Mouse (Mus musculus): ENCODE measurements at regions not wholly inside any gene's neighbourhood (a gene's known extent, or its start where the extent isn't known, plus 50 kb on each side); places are given as distances from the start of the nearest gene placed in this dataset.

DNA sequence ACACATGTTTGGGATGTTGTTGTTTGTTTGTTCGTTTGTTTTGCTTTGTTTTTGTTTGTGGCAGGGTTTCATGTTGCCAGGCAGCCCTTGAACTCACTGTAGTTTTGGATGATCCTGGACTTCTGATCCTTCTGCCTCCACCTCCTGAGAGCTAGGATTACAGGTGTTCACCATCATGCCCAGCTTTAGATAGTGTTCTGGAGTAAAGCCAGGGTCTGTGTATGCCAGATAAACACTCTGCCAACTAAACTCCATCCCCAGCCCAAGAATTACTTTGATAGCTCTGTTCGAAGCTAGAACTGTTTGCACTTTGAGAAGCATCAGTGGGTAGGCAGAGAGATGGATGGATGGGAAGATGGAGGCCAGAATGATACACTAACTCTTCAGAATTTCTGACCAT lies 368.0 kb upstream of the Gm10306 start:
- DNase-seq: no peak

DNA sequence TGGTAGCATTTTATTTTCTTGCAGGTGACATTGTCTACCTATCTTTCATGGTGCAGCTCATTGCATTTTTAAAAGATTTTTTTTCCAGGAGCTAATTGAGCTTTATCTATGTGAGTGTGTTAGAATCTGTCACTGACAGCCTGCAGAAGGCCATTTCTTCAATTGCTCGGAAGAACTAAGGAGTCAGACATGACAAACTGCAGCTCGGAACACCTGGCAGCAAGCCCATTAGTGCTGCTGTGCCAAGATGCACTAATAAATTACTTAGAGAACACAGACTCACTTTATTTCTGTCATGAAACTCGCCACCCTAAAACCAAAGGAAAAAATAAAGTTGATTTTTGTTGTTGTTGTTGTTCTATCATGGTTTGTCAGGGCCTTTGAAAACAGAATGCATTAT lies 367.5 kb upstream of the Gm10306 start:
- peak; percentile 4 to 8 for DNase-seq

DNA sequence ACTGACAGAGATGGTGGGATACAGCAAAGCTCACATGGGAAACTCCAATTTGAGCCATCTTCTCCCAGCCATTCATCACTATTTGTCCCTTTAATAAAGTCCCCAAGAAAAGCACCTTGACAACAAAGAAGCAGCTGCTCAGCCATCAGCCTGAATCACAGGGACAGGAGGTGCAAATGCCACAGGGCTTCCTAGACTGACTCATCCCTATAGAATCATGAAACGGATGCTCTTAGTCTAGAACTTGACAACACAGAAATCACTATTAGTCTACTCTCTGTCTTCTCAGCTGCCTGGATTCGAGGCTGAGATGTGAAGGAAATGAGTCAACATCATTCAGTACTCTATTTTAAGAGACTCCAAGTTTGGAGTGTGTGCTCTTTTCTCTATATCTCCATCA lies 365.4 kb upstream of the Gm10306 start:
- DNase-seq: no peak

DNA sequence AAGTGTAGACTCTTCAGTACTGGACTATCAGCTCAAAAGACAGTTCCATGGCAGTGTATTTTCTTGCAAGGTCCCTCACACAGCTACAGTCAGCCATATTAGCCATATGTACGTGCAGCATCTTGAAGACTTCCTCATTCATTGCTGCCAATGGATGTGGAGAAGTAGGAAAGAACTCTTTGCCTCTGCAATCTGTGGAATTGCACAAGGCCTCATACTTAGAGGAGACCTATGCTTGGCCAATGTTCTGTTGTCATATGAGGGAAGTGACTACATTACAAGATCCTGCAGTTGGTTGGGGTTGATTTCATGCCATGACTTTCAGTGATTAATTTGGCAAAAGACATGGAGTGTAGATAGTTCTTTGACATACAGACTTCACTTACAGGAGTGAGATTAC lies 340.1 kb upstream of the Gm10306 start:
- no peak for DNase-seq

DNA sequence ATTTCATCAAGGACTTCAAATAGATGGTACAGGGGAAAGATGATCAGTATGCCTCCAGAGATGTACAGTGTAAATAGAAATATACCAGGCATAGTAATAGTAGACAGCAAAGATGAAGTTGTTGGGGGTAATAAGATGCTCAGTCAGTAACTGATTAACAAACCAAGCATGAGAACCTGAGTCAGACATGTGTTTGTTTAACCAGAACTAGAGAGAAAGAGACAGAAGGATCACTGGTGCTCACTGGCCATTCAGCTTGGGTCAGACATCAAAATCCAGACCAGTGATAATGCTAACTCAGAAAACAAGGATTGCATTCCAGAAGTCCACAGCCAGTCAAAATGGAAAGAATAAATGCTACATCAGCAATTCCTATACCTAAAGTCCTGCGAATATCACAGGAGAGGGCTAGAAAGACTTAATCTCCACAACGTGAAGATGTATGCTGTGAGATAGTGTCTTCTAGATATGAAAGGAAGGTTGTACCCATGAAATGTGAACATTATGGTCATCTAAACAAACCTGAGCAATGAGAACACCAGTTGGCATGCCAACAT lies 320.6 kb upstream of the Gm10306 start:
- no peak for DNase-seq

DNA sequence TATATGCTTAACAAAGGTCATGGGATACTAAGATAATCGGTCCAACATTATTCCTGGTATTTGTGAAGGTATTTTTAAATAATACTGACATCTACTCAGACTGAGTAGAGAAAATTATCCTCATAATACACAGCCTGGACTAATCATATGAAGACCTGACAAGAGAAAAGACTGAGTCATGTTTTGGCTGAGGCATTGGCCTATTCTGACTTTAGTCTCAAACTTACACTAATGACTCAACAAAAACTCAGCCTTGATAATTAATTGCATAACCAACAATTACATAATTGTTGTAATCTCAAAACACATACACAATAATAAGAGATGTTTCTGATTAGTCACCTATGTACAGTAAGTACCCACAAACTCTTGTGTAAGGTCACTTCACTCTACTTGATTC lies 300.3 kb upstream of the Gm10306 start:
- DNase-seq: no peak

DNA sequence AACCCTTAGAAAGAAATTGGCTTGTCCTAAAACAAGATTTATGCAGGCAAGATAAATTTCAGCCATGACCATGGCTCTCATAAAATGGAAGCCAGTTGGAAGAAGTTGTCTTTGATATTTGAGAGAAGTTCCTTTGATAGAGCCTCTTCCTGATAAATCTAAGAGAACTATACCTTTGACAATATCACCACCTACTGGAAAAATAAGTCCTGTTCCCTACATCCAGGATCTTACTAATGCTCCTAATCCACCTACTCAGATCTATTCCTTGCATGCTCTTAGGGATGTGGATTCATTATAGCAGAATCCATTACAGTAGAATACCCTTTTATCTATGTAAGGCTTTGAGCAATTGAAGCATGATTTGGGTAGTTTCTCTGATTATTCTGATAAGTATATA lies 295.2 kb upstream of the Gm10306 start:
- no peak for DNase-seq

DNA sequence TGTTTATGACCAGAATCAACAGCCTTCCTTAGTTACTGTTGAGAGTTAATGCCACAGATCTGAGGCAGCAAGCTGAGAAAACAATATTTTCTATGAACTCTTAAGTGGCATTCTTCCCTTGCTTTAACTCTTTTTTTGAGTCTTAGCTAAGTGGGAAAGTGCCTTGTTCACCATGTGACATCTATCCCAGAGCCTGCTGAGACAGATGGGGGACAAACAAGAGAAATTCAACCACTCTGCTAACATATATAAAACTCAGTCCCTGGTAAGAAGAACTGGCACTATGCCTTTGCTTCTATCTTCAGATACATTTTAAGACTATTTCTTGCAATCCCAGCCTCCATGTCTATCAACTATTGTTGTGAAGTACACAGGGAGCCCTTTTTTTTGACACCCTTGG lies 274.6 kb upstream of the Gm10306 start:
- DNase-seq: no peak

DNA sequence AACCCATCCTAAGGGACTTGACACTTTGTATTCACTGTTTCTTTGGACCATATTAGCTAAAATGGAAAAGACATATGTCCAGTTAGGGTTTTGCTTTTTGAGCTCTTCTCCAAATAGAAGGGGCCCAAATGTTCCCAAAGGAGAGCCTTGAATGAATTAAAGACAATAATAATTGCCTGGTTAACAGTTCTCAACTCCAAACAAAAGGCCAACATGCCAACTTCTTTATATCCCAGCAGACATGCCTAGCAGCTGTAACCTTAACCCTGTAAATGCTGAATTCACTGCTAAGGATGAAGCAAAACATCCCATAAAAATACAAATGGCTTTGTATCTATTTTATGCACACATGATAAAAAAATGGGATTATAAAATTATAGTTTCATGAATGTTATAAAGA lies 264.2 kb upstream of the Gm10306 start:
- DNase-seq: no peak

DNA sequence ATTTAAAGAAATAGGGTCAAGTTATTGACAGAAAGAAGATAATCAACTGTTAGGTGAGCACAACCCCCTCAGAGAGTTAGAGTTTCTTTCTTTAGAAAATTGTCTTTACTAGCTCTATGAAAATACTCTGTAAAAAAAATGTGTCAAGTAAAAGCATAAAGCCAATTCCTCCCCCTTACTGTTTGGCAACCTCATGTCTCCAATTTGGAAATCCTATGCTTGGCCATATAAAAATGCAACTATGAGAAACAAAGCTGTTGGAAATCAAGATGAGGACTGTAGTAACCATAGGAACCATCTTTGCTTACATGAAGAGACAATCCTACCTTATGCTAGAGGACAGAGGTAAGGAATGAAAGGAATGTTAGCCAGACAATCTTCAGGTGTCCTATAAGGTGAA lies 239.0 kb upstream of the Gm10306 start:
- DNase-seq: no peak

DNA sequence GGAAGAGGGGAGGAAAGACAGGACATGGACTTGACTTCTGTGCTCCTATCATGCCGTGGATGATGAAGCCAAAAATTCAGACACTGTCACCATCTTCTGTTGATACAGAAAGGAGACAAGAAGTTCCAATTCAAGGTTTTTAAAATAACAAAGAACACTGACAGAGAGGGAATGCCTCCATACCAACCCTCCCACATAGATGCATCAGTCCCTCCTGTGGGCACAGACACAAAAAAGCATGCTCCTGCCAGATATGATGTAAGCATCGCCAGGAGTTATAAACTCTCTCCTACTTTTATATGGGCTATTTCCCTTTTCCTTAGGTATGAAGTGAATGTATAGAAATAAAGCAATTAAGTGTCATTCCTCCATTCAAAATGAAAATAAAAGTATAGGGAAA lies 229.6 kb upstream of the Gm10306 start:
- DNase-seq: no peak

DNA sequence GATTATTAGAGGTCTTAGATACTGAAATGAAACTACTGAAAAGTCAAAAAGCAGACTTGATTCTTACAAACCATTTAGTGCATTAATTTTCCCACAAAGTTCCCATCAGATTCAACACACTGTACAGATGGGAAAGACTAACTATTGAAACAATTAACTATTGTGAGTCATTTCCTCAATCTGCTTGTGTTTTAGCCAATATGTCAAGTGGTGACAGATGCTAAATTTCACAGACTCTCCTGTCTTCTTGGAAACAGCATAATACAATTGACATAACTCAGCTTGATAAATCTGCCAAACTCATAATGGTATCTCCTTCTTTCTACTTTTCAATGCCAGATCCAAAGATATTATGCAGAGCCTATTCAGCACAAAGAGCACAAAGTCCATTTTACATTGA lies 213.0 kb upstream of the Gm10306 start:
- DNase-seq: no peak

DNA sequence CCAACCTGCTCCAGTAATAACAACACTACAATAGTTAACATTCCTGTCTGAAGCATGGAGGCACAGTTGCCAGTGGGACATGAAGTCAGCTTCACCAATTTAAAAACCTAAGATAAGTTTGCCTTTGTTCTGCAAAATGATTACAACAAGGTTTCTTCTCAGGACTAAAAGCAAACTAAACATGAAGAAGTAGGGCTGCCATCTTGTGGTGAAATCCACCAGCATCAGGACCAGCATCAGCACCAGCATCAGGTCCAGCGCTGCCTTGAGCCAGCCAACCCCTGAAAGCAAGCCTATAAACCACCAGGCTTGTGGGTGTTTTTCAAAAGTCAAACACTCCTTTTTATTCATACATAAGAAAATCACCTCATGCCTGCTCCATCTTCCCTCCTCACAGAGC lies 207.1 kb upstream of the Gm10306 start:
- DNase-seq: no peak

DNA sequence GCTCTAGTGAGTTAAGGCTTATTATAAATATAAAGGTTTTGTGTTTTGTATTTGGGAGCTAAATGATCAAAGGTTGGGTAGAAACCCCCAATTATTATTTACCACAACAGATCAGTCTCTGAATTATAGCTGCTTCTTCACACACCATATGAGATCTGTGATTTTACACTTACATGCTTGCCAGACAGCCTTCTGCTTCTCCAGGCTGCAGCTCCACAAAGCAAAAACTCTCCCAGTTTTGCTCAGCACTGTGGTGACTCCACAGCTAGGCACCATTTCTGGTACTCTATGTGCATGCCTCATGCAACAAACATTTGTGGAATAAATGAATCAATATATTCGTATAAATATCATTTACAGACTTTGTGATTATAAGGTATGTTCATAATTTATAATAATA lies 199.4 kb upstream of the Gm10306 start:
- DNase-seq: no peak

DNA sequence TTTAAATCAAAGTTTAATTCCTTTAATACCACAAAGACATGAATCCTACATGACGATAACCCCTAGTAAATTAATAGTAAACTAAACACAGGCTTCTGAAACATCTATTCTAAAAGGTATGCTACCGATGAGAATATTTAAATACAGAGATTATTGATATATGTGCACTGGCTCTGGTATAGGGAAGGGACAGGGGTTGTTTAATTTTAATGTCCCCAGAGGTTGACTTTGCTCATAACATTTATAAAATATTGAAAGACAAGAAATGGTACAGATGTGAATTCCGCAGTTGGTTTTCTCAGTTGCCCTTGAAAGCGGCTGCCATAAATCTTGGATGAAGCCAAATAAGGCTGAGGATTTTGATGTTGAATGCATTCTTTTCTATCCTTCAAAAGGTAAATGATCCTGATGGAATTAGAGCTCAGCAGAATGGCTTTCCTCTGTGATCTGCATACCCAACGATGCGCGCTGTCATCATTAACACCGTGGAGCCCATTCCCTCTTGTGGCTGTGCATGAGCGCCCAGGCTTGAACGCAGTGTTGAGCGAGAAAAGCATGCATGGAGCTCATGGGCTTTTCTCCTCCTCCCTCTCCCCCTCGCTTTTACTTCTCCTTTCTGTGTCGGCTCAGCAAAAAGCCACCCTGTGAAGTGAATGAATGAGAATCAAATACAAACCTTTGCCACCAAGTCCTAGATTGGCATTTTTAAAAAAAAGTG lies 195.4 kb upstream of the Gm10306 start:
- DNase-seq: no peak

DNA sequence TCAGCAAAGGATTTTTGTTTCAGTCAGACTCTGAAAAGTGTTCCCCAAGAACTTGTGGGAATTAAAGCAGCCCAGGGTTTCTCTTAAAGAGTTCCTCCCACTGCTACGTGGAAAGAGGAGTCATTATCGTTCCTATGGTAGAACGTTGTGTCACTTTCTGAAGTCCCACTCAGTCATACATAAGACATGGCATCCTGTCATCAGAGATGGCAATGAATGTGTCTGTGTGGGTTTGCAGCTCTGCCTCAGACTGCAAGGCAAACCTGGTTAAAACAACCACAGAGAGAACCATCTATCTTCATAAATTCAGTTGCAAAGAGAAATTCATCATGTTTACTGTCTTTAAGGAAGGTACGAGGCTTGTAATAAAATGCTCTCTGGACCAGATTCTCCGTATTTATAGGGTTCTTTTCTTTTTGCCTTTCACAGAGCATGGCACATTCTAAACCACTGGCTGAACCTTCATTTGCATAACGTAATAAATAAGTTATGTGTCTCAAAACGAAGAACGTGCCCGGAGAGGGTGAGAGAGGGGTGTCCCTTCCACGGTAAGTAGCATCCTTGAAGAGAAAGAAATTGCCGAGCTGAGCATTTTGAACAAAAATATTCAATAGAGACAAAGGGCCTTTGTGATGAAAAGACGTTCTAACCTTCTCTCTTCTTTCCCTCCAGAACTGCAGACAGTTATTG lies 194.7 kb upstream of the Gm10306 start:
- no peak for DNase-seq

DNA sequence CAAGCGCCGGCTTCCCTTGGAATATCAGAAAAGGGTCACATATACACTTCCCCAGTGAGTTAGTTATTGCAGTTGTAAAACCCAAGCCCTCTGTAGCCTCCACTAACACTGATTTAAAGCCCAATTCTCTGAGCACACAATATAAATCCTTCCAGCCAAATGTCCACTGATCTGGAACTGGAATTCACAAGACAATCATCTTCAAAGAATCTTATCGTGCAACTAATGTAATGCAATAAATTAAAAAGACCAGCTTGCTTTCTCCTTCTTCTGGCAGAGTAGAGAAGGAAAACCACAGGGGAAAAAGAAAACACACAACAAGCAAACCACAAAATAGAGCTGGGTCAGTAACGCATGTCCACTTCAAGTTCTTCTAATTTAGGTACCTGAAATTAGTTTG lies 191.0 kb upstream of the Gm10306 start:
- DNase-seq: no peak

DNA sequence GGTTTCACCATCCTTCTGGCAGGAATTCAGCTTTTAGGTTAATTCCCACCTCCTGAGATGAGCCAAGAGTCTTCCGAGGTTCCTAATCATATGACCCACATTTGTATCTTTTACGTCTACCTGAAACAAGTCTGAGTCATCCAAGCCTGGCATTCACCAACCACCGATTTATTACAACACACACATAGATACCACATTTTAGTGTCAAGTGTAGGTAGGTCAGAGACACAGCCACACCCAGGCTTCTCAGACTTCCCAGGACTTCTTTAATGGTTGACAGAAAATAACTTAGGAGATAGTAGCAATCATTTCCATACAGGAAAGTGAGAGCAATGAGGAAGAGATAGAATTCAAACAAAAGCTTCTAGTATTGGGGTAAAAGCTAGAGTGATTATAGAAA lies 189.2 kb upstream of the Gm10306 start:
- no peak for DNase-seq

DNA sequence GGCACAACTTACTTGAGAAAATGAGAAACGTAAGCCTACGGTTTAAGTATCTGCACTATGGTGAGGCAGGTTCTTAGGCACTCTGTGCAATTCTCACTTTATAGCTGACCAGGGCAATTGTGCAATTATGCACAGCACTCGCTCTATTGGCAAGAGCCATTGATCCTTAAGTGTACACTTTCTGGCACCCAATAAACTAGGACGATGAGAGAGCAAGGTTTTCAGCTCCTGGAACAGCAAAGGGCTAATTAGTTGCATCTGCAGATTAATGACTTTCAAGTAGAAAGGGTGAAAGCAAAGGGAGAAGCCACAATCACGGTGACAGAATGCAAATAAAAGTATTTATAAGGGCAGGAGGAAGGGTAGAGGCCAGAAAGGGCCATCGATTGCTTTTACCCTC lies 185.4 kb upstream of the Gm10306 start:
- no peak for DNase-seq

DNA sequence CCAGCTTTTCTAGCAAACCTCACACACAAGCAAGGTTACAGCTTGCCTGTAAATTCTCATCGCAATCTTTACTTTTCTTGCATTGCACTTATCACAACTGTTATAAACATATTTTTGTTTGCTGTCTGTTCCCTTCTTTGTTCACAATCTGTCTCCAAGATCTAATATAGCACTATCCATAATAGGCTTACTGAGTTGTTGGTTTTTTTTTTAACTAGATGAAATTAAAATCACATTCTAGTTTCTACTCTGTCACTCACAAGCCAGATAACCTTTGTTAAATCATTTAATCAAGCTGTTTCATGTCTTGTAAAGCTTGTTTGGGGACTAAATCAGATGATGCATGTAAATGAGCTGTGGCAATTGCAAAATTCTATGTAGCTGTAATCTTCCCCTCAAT lies 180.1 kb upstream of the Gm10306 start:
- DNase-seq: no peak

DNA sequence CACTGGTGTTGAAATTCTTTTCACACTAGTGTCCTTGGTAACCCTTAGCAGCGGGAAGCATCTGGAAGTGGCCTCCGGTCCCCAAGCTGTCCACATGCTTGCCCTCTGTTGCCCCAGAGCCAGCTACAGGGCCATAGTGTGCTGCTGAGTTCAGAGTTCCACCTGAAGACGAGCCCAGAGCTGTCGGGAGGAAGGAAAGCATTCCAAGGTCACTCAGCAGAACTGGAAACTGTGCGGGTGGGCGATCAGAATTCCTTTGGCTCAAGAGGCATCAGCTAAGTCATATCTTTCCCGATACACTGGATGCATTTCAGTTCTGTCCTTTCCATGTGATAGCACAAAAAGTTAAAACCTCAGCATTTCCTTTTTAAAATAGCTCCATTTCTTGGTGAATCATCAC lies 170.6 kb upstream of the Gm10306 start:
- no peak for DNase-seq

DNA sequence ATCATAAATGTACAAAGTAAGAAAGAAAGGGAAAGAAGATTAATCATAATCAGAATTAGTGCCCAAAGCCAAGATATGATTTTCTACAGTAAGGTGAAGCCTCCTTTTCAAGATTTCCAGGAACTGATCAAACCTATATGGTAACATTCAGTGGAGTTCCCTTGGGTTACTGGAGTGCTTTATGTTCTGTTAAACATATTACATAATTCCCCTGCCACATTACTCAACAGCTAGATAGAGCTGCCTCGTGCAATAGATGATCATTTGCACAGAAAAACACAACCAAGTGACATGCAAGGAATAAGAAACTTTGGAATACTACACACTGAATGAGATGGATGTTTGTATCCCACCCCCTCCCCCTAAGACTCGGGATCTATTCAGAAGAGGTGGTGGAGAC lies 168.0 kb upstream of the Gm10306 start:
- DNase-seq: no peak

DNA sequence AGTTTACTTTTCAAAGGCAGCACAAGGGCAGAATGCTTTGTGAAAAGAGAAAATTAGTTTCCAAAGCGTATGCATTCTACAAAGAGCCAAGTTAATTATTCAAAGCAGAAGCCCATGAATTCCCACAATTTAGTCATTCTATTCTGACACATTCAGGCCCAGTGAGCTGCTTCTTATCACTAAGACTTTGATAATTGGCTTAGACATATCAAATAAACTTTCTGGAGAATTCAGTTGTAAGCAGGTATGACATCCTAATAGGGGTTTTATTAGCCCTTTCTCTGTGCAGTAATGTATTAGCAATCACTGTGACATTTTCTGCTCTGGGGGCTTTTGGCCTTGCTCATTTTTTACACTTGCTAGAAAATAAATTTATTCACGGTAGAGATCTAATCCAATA lies 161.9 kb upstream of the Gm10306 start:
- DNase-seq: no peak

DNA sequence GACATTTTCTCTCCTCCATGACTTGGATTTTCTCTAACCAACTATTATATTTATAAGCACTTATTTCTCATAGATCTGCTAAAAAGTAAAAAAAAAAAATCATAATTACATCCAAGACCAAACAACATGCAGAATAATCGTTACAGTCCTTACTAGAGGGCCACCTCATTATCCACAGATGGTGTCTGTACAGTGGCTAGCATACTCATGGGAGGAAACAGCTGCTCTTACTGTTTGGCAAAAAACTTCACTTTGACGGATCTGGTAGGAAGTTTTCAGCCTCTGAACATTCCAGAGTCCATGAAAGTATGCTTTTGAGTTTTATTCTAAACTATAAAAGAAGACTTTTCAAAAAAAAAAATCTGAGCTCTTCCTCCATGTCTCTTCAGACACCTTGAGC lies 159.1 kb upstream of the Gm10306 start:
- DNase-seq: no peak

DNA sequence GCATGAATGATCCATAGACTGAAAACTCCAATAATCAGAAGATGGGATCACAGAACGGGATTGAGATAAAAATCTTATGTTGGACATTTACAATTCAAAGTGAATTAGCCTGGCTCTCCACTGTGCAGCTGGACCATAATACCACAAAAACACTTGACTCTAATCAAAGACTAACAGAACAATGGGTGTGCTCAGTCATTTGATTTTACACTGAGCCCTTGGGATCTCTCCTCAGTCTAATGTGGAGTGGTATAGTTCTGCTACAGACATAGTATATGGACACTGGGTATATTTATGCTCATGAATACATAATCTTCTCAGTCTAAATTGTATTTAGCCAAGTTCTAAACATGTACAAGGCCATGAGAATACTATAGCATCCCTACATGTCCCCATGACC lies 149.4 kb upstream of the Gm10306 start:
- no peak for DNase-seq

Measured in cerebellum, postnatal 36 days (tissue).